Mouse (Mus musculus): ENCODE results near the gene Ankrd34b. TPM values are rescaled to one million over a fixed set of nuclear protein-coding genes. Genes with fewer than 3 reads are reported as not detected.

Ankrd34b gene
- total RNA-seq, 1 experiment from 2014 or later = not detected

- peak; percentile 100 for ATAC-seq (ENCODE audit: extremely low read depth, insufficient number of reproducible peaks, low FRiP score, poor library complexity, severe bottlenecking)
These were observed 58.3 kb downstream of the Ankrd34b start, which contains the start of gene Fam151b for GRCm38 (mm10) chr13:92483852-92484463. Gene Fam151b, minus strand, starts transcription at chr13:92484015.

- no peak for ATAC-seq (ENCODE audit: extremely low read depth, insufficient number of reproducible peaks, low FRiP score, poor library complexity, severe bottlenecking)
These were observed 65.1 kb downstream of the Ankrd34b start for GRCm38 (mm10) chr13:92490817-92491216.

Other genes with a start within 250 kb of the Ankrd34b start
- not detected in 2 replicates for gene Gm20379, start 119.9 kb upstream of the Ankrd34b start, total RNA-seq (2017)
- gene Dhfr, start 71.2 kb upstream of the Ankrd34b start, total RNA-seq (2017) = 1.1 and 2.2 TPM in 2 replicates
- gene Msh3, start 70.9 kb upstream of the Ankrd34b start, total RNA-seq (2017) = 48.5 and 53.7 TPM in 2 replicates
- 5.9 and 6.5 TPM in 2 replicates for gene Fam151b, start 58.1 kb downstream of the Ankrd34b start, total RNA-seq (2017)
- gene Zfyve16, start 105.0 kb downstream of the Ankrd34b start, total RNA-seq (2017) = 22.2 and 27.7 TPM in 2 replicates
- gene Spz1, start 150.3 kb downstream of the Ankrd34b start, total RNA-seq (2017) = not detected in 2 replicates
- gene Serinc5, start 185.2 kb downstream of the Ankrd34b start, total RNA-seq (2017) = 47.5 and 54.0 TPM in 2 replicates